Mouse (Mus musculus) lung, embryonic 15.5 days (tissue): ENCODE data around the gene Emx2. TPM values are rescaled to one million over a fixed set of nuclear protein-coding genes. Genes with fewer than 3 reads are reported as not detected.

Experiments
- ATAC-seq: fragments of 200-750 bp; cut with Nextera tagmentation; 2 replicates; pipeline ENCODE4 v1.8.0; 2017; ENCODE audit warnings: moderate number of reproducible peaks, borderline replicate concordance; ENCODE audit not compliant: low FRiP score, low TSS enrichment; ENCODE audit errors: extremely low read depth
- H3K27ac ChIP-seq: fragments of 300-500 bp; sonication (generic); 2 replicates; pipeline ENCODE4 v1.5.1; 2015; ENCODE audit warnings: moderate library complexity, mild to moderate bottlenecking, inconsistent platforms
- H3K27me3 ChIP-seq: fragments of 300-500 bp; sonication (generic); 2 replicates; pipeline ENCODE4 v1.6.1; 2015; ENCODE audit warnings: inconsistent platforms
- H3K36me3 ChIP-seq: fragments of 300-500 bp; sonication (generic); 2 replicates; pipeline ENCODE4 v1.6.1; 2015; ENCODE audit warnings: inconsistent platforms
- H3K4me1 ChIP-seq: fragments of 300-500 bp; sonication (generic); 2 replicates; pipeline ENCODE4 v1.6.1; 2015; ENCODE audit warnings: inconsistent platforms
- H3K4me2 ChIP-seq: fragments of 300-500 bp; sonication (generic); 2 replicates; pipeline ENCODE4 v1.6.1; 2015; ENCODE audit warnings: inconsistent platforms, mild to moderate bottlenecking, moderate library complexity
- H3K4me3 ChIP-seq: fragments of 300-500 bp; sonication (generic); 2 replicates; pipeline ENCODE4 v1.5.1; 2015; ENCODE audit warnings: mild to moderate bottlenecking, inconsistent platforms
- H3K9ac ChIP-seq: fragments of 300-500 bp; sonication (generic); 2 replicates; pipeline ENCODE4 v1.6.1; 2015; ENCODE audit warnings: inconsistent platforms
- H3K9me3 ChIP-seq: fragments of 300-500 bp; sonication (generic); 2 replicates; pipeline ENCODE4 v1.6.1; 2016; ENCODE audit warnings: inconsistent platforms
- WGBS: fragments of 180-500 bp; shearing (Covaris S2); methylation state at CpG from one replicate; pipeline ENCODE4 v1.1.7; 2015; 5-methylcytosine and 5-hydroxymethylcytosine counted together
- polyA plus RNA-seq: library from polyadenylated mRNA; unstranded; fragments of >200 nt; fragmentation: Nextera tagmentation; extraction: Ambion mirVana; gene quantifications from 2 replicates; pipeline ENCODE4 v1.2.1, GENCODE M21; 2015

Gene Emx2
- polyA plus RNA-seq: 0.15 TPM in 1 of 2 replicates, not detected in the other

GRCm38 (mm10) chr19:59457951-59458742, at the start of gene Emx2:
Emx2 (plus strand) TSS chr19:59458372.
- peaks cover 24% of the 10 kb centered on the region for H3K4me1 ChIP-seq
- H3K36me3 ChIP-seq: no peaks in the 10 kb centered on the region
- peaks cover 100% of the 10 kb centered on the region for H3K27me3 ChIP-seq
- H3K27ac ChIP-seq: no peak within 1 kb of the TSS
- peak; percentile 37; the same call in 1 of the 2 replicates for ATAC-seq
- peak within 1 kb of the TSS; percentile 55 for H3K4me2 ChIP-seq
- no peak within 1 kb of the TSS for H3K9ac ChIP-seq
- H3K4me3 ChIP-seq: peak within 1 kb of the TSS; percentile 33
- WGBS: under 1% methylated on average over 58 of the region's 58 CpGs
- H3K9me3 ChIP-seq: no peaks in the 10 kb centered on the region

DNA sequence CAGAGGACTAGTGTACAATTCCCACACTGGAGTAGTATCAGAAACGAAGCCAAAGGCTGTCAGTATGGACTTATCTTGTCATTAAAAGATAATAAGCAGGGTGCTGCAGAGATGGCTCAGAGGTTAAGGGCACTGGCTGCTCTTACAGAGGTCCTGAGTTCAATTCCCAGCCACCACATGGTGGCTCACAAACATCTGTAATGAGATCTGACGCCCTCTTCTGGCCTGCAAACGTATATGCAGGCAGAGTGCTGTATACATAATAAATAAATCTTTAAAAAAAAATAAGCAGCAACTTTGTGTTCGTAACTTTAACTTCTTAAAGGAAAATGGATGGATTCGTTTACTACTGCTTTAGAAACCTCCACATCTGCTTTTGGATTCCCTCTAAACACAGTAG, 44.0 kb upstream of the Emx2 start:
- no peak overlapping the region for H3K4me3 ChIP-seq
- H3K27ac ChIP-seq: no peak overlapping the region
- ATAC-seq: no peak
- peaks cover 6% of the 10 kb centered on the region; the same call in 1 of the 2 replicates for H3K4me1 ChIP-seq
- H3K4me2 ChIP-seq: no peak overlapping the region
- no peaks in the 10 kb centered on the region for H3K9me3 ChIP-seq
- 36% methylated on average over 5 of the region's 5 CpGs for WGBS
- no peaks in the 10 kb centered on the region for H3K36me3 ChIP-seq
- 0 out of 2 replicates have a peak, but pooled peaks cover 5% of the 10 kb centered on the region for H3K27me3 ChIP-seq
- H3K9ac ChIP-seq: no peak overlapping the region

DNA sequence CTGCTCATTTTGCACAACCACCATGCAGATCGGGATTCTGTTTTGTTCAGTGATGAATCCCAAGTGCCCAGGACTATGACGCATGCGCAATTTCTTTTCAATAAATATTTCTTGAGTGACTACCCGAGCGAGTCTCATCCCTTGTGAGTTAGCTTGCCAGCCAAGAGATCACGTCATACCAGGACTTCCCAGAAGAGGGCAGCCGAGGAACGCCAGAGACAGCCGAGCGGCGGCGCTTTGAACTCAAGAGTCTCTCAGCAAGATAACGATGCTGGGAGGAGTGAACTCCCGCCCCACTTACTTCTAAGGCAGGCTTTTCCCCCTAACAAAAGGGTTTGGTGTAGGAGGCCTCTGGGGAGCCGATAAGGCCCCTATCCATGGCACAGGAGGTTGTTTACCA, 40.1 kb upstream of the Emx2 start:
- peaks cover 13% of the 10 kb centered on the region for H3K27me3 ChIP-seq
- 1% methylated on average over 15 of the region's 15 CpGs for WGBS

GRCm38 (mm10) chr19:59418671-59419070, 39.5 kb upstream of the Emx2 start:
- no peak overlapping the region for H3K4me3 ChIP-seq
- no peak overlapping the region for H3K27ac ChIP-seq
- peaks cover 6% of the 10 kb centered on the region; the same call in 1 of the 2 replicates for H3K4me1 ChIP-seq
- 42% methylated on average over 6 of the region's 6 CpGs for WGBS
- H3K9ac ChIP-seq: no peak overlapping the region
- H3K36me3 ChIP-seq: no peaks in the 10 kb centered on the region
- no peak overlapping the region for H3K4me2 ChIP-seq
- no peak for ATAC-seq
- peaks cover 13% of the 10 kb centered on the region for H3K27me3 ChIP-seq
- H3K9me3 ChIP-seq: no peaks in the 10 kb centered on the region

More for the DNA sequence above, 40.1 kb upstream of the Emx2 start:
- Histone ChIP-seq H3K4me3 (no peak overlapping the region), H3K27ac (no peak overlapping the region), H3K9ac (no peak overlapping the region), H3K9me3 (no peaks in the 10 kb centered on the region), H3K4me2 (peak overlapping the region; percentile 19; the same call in 1 of the 2 replicates), H3K36me3 (no peaks in the 10 kb centered on the region), H3K4me1 (peaks cover 6% of the 10 kb centered on the region; the same call in 1 of the 2 replicates)
- ATAC-seq: peak; percentile 35; the same call in 1 of the 2 replicates

- Histone ChIP-seq H3K9me3 (no peaks in the 10 kb centered on the region), H3K9ac (no peak overlapping the region), H3K27ac (no peak overlapping the region), H3K27me3 (peaks cover 13% of the 10 kb centered on the region), H3K4me2 (peak overlapping the region; percentile 35; the same call in 1 of the 2 replicates), H3K4me3 (0 out of 2 replicates have a peak overlapping the region, but pooled peaks have one; percentile 8), H3K36me3 (no peaks in the 10 kb centered on the region), H3K4me1 (peaks cover 6% of the 10 kb centered on the region; the same call in 1 of the 2 replicates)
- ATAC-seq: no peak
- WGBS: 12% methylated on average over 8 of the region's 8 CpGs
Observed at GRCm38 (mm10) chr19:59422393-59422792, 35.8 kb upstream of the Emx2 start.

GRCm38 (mm10) chr19:59423685-59424084, 34.5 kb upstream of the Emx2 start:
- H3K27me3 ChIP-seq: peaks cover 8% of the 10 kb centered on the region
- no peaks in the 10 kb centered on the region for H3K9me3 ChIP-seq
- no peaks in the 10 kb centered on the region for H3K4me1 ChIP-seq
- H3K4me2 ChIP-seq: no peak overlapping the region
- no peaks in the 10 kb centered on the region for H3K36me3 ChIP-seq
- no peak overlapping the region for H3K9ac ChIP-seq
- no peak overlapping the region for H3K4me3 ChIP-seq
- H3K27ac ChIP-seq: no peak overlapping the region
- WGBS: 43% methylated on average over 6 of the region's 6 CpGs
- ATAC-seq: no peak

- Histone ChIP-seq H3K36me3 (no peaks in the 10 kb centered on the region), H3K4me1 (no peaks in the 10 kb centered on the region), H3K9ac (no peak overlapping the region), H3K9me3 (no peaks in the 10 kb centered on the region), H3K4me2 (no peak overlapping the region), H3K27me3 (peaks cover 6% of the 10 kb centered on the region), H3K4me3 (no peak overlapping the region), H3K27ac (no peak overlapping the region)
- no peak for ATAC-seq
- WGBS: 86% methylated on average over 7 of the region's 7 CpGs
Observed at GRCm38 (mm10) chr19:59424975-59425374, 33.2 kb upstream of the Emx2 start.

DNA sequence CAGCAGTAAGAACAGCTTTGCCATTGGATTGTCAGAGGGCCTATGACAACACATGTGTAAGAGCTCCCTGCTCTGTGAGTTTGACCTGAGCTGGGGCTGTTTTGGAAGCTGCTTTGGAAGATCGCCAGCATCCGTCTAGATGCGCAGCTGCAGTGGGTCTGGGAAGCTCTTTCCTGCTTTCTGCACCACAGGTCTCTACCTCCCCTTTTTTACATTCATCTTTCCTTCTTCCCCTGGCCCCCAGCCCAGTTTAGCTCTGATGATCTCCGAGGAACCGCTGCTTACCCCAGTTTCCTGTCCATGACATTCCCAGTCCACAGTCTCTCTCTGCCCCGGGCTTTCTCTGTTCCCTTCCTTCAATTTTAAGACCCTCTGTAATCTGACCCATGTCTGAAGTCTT, 25.9 kb upstream of the Emx2 start:
- Histone ChIP-seq H3K36me3 (no peaks in the 10 kb centered on the region), H3K9ac (no peak overlapping the region), H3K4me1 (no peaks in the 10 kb centered on the region), H3K4me3 (no peak overlapping the region), H3K4me2 (no peak overlapping the region), H3K27ac (no peak overlapping the region), H3K27me3 (0 out of 2 replicates have a peak, but pooled peaks cover 4% of the 10 kb centered on the region), H3K9me3 (no peaks in the 10 kb centered on the region)
- 33% methylated on average over 6 of the region's 6 CpGs for WGBS
- ATAC-seq: no peak

- no peak overlapping the region for H3K9ac ChIP-seq
- no peak overlapping the region for H3K4me2 ChIP-seq
- no peak overlapping the region for H3K27ac ChIP-seq
- no peaks in the 10 kb centered on the region for H3K9me3 ChIP-seq
- H3K36me3 ChIP-seq: no peaks in the 10 kb centered on the region
- 0 out of 2 replicates have a peak, but pooled peaks cover 4% of the 10 kb centered on the region for H3K4me1 ChIP-seq
- no peak for ATAC-seq
- H3K27me3 ChIP-seq: peaks cover 90% of the 10 kb centered on the region
- H3K4me3 ChIP-seq: no peak overlapping the region
- WGBS: 6% methylated on average over 14 of the region's 14 CpGs
Observed at GRCm38 (mm10) chr19:59450561-59451135, 7.5 kb upstream of the Emx2 start.

GRCm38 (mm10) chr19:59451441-59451951, 6.7 kb upstream of the Emx2 start:
- ATAC-seq: no peak
- Histone ChIP-seq H3K4me1 (0 out of 2 replicates have a peak, but pooled peaks cover 4% of the 10 kb centered on the region), H3K36me3 (no peaks in the 10 kb centered on the region), H3K4me2 (peak overlapping the region; percentile 14; the same call in 1 of the 2 replicates), H3K27me3 (peaks cover 94% of the 10 kb centered on the region), H3K27ac (no peak overlapping the region), H3K9me3 (no peaks in the 10 kb centered on the region), H3K9ac (no peak overlapping the region), H3K4me3 (no peak overlapping the region)
- WGBS: 1% methylated on average over 31 of the region's 31 CpGs

- H3K27me3 ChIP-seq: peaks cover 98% of the 10 kb centered on the region
- ATAC-seq: no peak
- 4% methylated on average over 4 of the region's 4 CpGs for WGBS
- H3K4me2 ChIP-seq: no peak overlapping the region
- no peak overlapping the region for H3K27ac ChIP-seq
- 0 out of 2 replicates have a peak, but pooled peaks cover 4% of the 10 kb centered on the region for H3K4me1 ChIP-seq
- H3K4me3 ChIP-seq: no peak overlapping the region
- H3K9me3 ChIP-seq: no peaks in the 10 kb centered on the region
- H3K36me3 ChIP-seq: no peaks in the 10 kb centered on the region
- no peak overlapping the region for H3K9ac ChIP-seq
Observed at GRCm38 (mm10) chr19:59452321-59452720, 5.9 kb upstream of the Emx2 start.

- Histone ChIP-seq H3K27me3 (peaks cover 98% of the 10 kb centered on the region), H3K9ac (no peak overlapping the region), H3K36me3 (no peaks in the 10 kb centered on the region), H3K27ac (no peak overlapping the region), H3K4me3 (no peak overlapping the region), H3K4me1 (peaks cover 13% of the 10 kb centered on the region), H3K9me3 (no peaks in the 10 kb centered on the region), H3K4me2 (no peak overlapping the region)
- 8% methylated on average over 13 of the region's 13 CpGs for WGBS
- no peak for ATAC-seq
Observed at GRCm38 (mm10) chr19:59453591-59453990, 4.6 kb upstream of the Emx2 start.
